Mouse (Mus musculus): ENCODE results near the gene Myo1a.

GRCm38 (mm10) chr10:127679881-127680280 lies 25.1 kb upstream of the Myo1a start:
- TF ChIP-seq CTCF (IDR thresholded peaks at IDR 0.05; ENCODE audit: borderline replicate concordance, insufficient read depth, low read length) (no peak), POLR2A (IDR thresholded peaks at IDR 0.05; ENCODE audit: low read depth, low read length) (no peak)

Measured in embryonic fibroblast, embryonic 13.5 days (primary cell).